Mouse (Mus musculus): Measurements from ENCODE around the gene Wdr49. TPM values are rescaled to one million over a fixed set of nuclear protein-coding genes. Genes with fewer than 3 reads are reported as not detected.
"Not testable (repeated sequence)": the region's sequence is repeated elsewhere in the genome, so short reads cannot be mapped to it uniquely, and the experiment has no call there.

The Wdr49 gene
- total RNA-seq, 2 experiments from 2014 or later, result 0.18 TPM

- intact Hi-C loops (cut with DNase I), result no loop called here
- DNase-seq (ENCODE audit: low spot score in 2 of 2), result no peak
Observed at GRCm38 (mm10) chr3:75308228-75308627, 173.7 kb downstream of the Wdr49 start.

GRCm38 (mm10) chr3:75305584-75305983, 176.4 kb downstream of the Wdr49 start:
- intact Hi-C loops (cut with DNase I), result no loop called here
- no peak for DNase-seq (ENCODE audit: low spot score in 2 of 2)

DNA sequence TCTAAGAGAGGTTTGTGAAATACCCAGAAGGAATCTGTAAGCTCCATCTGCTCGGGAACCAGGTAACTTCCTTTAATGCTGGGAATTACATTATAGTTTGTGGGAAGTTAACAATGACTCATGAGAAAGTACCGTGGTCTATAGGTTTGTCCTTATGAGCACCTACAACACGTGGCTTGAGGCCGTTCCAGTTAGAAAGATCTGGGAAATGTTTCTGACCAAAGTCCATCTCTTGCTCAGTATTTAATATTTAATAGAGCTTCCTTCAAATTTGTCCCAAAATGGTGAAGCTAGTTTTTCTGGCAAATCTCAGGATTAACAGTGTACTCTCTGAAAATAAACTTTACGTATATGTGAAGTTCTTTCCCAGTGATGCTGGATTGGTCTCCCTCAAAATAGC, 177.3 kb downstream of the Wdr49 start:
- intact Hi-C loops (cut with DNase I), result no loop called here
- DNase-seq (ENCODE audit: low spot score in 2 of 2), result no peak

GRCm38 (mm10) chr3:75301072-75301471, 180.9 kb downstream of the Wdr49 start:
- no peak for DNase-seq (ENCODE audit: low spot score in 2 of 2)
- intact Hi-C loops (cut with DNase I), result no loop called here

- DNase-seq (ENCODE audit: low spot score in 2 of 2); intact Hi-C loops (cut with DNase I): not testable (repeated sequence)
Observed at GRCm38 (mm10) chr3:75299464-75299863, 182.5 kb downstream of the Wdr49 start.

DNA sequence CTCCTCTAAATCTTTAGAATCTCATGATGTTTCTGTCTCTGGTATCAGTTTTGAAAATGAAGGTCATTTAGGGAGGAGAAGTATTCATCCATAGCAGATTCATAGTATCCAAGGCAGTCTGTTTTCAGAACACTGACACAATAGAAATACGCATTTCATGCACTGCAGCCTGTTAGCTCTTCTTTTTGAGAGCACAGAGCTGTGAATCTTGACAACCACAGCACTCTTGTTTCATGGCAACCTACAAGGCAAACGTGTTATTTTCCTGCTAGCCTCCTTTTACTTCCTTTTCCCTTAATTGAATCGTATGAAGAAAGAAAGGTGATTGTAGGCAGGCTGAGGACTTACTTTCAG, 184.2 kb downstream of the Wdr49 start:
- intact Hi-C loops (cut with DNase I), result no loop called here
- DNase-seq (ENCODE audit: low spot score in 2 of 2), result peak in 1 of 2 experiments; percentile 13

GRCm38 (mm10) chr3:75297026-75297757, 184.8 kb downstream of the Wdr49 start:
- intact Hi-C loops (cut with DNase I), result no loop called here
- DNase-seq (ENCODE audit: low spot score in 2 of 2), result peak; percentile 9 to 36

DNA sequence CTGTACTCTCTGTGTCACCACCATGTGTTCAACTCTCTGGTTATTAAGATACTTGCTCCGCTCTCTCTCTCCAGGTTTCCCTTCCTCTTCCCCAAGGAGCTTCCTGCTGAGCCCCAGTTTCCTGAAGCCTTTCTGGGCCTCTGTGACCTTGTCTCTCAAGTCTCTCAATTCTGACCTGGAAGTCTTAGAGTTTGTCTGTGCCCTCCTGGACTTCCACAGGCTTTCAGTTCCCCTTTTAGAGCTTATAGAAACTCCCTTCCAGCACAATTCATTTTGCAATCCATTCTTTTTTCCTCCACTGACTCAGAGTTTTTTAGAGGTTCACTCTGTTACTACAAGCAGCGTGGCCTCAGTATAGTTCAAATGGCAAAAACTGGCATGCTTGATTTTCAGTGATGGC, 188.7 kb downstream of the Wdr49 start:
- intact Hi-C loops (cut with DNase I), result no loop called here
- DNase-seq (ENCODE audit: low spot score in 2 of 2), result no peak

GRCm38 (mm10) chr3:75277455-75277854, 204.5 kb downstream of the Wdr49 start:
- intact Hi-C loops (cut with DNase I), result no loop called here

DNA sequence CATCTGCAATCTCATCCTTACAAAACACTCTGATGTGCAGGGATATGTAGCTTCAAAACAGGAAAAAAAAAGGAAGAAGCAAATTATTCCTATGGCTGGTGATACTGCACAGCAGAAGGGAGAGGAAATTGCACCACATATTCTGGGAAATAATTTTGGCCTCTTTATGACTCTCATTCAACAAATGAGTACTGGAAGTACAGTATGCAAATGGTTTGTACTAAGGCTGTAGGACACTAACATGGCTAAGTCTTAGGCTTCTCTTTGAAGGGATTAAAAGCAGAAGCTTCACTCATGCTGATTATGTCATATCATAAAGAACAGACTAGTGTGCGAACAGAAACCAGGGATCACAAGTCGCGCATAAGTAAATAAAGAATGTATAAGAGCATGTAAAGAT, 205.4 kb downstream of the Wdr49 start:
- intact Hi-C loops (cut with DNase I), result no loop called here

More at GRCm38 (mm10) chr3:75277455-75277854, 204.5 kb downstream of the Wdr49 start:
- no peak for DNase-seq (ENCODE audit: low spot score in 2 of 2)

DNA sequence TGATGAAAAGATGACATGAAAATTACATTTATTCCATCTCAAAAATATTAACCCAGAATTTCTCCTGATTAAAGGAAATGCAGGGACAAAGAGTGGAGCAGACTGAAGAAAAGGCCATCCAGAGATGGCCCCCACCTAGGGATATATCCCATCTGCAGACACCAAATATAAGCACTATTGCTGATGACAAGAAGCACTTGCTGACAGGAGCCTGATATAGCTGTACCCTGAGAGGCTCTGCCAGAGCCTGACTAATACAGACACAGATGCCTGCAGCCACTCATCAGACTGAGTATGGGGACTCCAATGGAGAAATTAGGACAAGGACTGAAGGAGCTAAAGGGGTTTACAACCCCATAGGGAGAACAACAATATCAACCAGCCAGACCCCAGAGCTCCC, 206.8 kb downstream of the Wdr49 start:
- no peak for DNase-seq (ENCODE audit: low spot score in 2 of 2)
- intact Hi-C loops (cut with DNase I), result no loop called here

More for the DNA sequence above, 205.4 kb downstream of the Wdr49 start:
- DNase-seq (ENCODE audit: low spot score in 2 of 2), result no peak

- intact Hi-C loops (cut with DNase I), result no loop called here
Observed at GRCm38 (mm10) chr3:75269978-75270377, 212.0 kb downstream of the Wdr49 start, which contains the start of gene Serpini2. Gene Serpini2 (minus strand): TSS chr3:75270078.

GRCm38 (mm10) chr3:75259356-75259755, 222.6 kb downstream of the Wdr49 start:
- intact Hi-C loops (cut with DNase I), result no loop called here
- DNase-seq (ENCODE audit: low spot score in 2 of 2), result peak; percentile 9 to 51

More at GRCm38 (mm10) chr3:75269978-75270377, 212.0 kb downstream of the Wdr49 start, which contains the start of gene Serpini2:
- DNase-seq (ENCODE audit: low spot score in 2 of 2), result no peak

Other genes starting within 250 kb of the Wdr49 start
- not detected for gene Serpini2, start 212.1 kb downstream of the Wdr49 start, total RNA-seq (2021)
- gene Pdcd10, start 74.7 kb upstream of the Wdr49 start, total RNA-seq (2021), result 10 to 100 TPM; 62.5 to 66.9 TPM
- 100 to 1,000 TPM; 214 to 251 TPM for gene Serpini1, start 75.4 kb upstream of the Wdr49 start, total RNA-seq (2021)